Mouse (Mus musculus): Measurements from ENCODE around the gene Hist1h2bh.

DNA sequence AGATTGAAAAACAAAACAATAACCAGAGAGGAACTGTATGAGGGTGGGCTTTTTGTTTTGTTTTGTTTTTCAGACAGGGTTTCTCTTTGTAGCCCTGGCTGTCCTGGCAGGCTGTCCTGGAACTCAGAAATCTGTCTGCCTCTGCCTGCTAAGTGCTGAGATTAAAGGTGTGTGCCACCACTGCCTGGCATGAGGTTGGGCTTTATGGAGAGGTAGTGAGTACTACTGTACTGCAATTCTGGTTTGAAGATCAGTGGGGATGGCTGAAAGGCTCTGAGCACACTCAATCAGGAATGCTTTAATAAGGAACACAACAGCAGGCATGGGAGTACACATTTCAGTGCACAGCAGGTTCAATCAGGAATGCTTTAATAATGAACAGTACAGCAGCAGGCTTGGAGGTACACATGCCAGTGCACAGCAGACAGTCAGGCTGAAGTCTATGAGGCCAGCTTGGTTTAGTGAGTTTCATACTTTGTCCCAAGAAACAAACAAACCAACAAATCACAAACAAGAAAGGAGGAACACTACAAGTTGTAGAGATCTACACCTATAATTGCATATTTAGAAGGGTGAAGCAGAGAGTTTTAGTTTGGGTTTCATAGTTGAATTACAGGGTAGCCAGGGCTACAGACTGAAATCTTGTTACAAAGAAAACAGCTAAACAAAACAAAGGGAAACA lies 40.3 kb upstream of the Hist1h2bh start:
- no peak for TF ChIP-seq CTCF (IDR thresholded peaks at IDR 0.05; ENCODE audit: low read depth, low read length)
- no peak for TF ChIP-seq EP300 (IDR thresholded peaks at IDR 0.05; ENCODE audit: insufficient read depth, low read depth, low read length)
